Mouse (Mus musculus): ENCODE results near the gene Acot6. TPM values are rescaled to one million over a fixed set of nuclear protein-coding genes. Genes with fewer than 3 reads are reported as not detected.

Acot6 gene
- total and polyA plus RNA-seq, 3 experiments = 0.08 TPM; not detected in 2

GRCm38 (mm10) chr12:84099605-84100004 is 849 bp upstream of the Acot6 start:
- dilution Hi-C loops (cut with MboI; ENCODE audit: extremely low pct_ligation_motif_present, extremely low pct_unique_long_range_greater_than_20kb, low sequenced_read_pairs) = no loop called here

GRCm38 (mm10) chr12:84100071-84100470 is 383 bp upstream of the Acot6 start:
- no peak overlapping the region for H3K4me3 ChIP-seq (replicated peaks in 1 of 3; ENCODE audit: low read depth in 2 of 3, low read length in 2 of 3, poor library complexity in 1 of 3)
- in situ Hi-C loops (cut with MboI; ENCODE audit: low pct_ligation_motif_present, low pct_unique_long_range_greater_than_20kb, low sequenced_read_pairs) (no loop called here), dilution Hi-C loops (cut with MboI; ENCODE audit: extremely low pct_ligation_motif_present, extremely low pct_unique_long_range_greater_than_20kb, low sequenced_read_pairs) (no loop called here)
- no peaks in the 10 kb centered on the region for H3K79me2 ChIP-seq (replicated peaks; ENCODE audit: control insufficient read depth, extremely low read depth, insufficient read depth, poor library complexity, severe bottlenecking)
- no peaks in the 10 kb centered on the region for H3K4me1 ChIP-seq (ENCODE audit: control insufficient read depth in 1 of 2, insufficient read depth in 2 of 2)
- no peak overlapping the region for H3K4me2 ChIP-seq (ENCODE audit: insufficient read depth, low read depth, poor library complexity, severe bottlenecking)
- H3K27me3 ChIP-seq (replicated peaks) = no peaks in the 10 kb centered on the region
- H3K9me3 ChIP-seq (replicated peaks; ENCODE audit: low read length) = no peaks in the 10 kb centered on the region
- no peak for DNase-seq (ENCODE audit: extremely low read depth)
- H3K27ac ChIP-seq (ENCODE audit: insufficient read depth, low read depth) = no peak overlapping the region
- no peaks in the 10 kb centered on the region for H3K36me3 ChIP-seq (replicated peaks in 1 of 2; ENCODE audit: control insufficient read depth in 1 of 2, insufficient read depth in 1 of 2, low read length in 1 of 2)
- TF ChIP-seq IRF4 (IDR thresholded peaks at IDR 0.05; ENCODE audit: low read depth, low read length) (no peak), USF2 (conservative IDR thresholded peaks at IDR 0.05; ENCODE audit: low read depth, low read length) (no peak), JUND (conservative IDR thresholded peaks at IDR 0.05; ENCODE audit: low read depth, low read length) (no peak), POLR2A (IDR thresholded peaks at IDR 0.05; ENCODE audit: low read depth, low read length) (no peak), NRF1 (IDR thresholded peaks at IDR 0.05; ENCODE audit: low read depth, low read length) (no peak), EP300 (IDR thresholded peaks at IDR 0.05; ENCODE audit: low read length) (no peak)
- H3K9ac ChIP-seq (ENCODE audit: insufficient read depth, low read depth) = no peak overlapping the region

More at GRCm38 (mm10) chr12:84099605-84100004, 849 bp upstream of the Acot6 start:
- Histone ChIP-seq H3K9me3 (replicated peaks; ENCODE audit: low read length) (no peaks in the 10 kb centered on the region), H3K4me3 (replicated peaks in 1 of 3; ENCODE audit: low read depth in 2 of 3, low read length in 2 of 3, poor library complexity in 1 of 3) (no peak overlapping the region), H3K27ac (ENCODE audit: insufficient read depth, low read depth) (no peak overlapping the region), H3K36me3 (replicated peaks in 1 of 2; ENCODE audit: control insufficient read depth in 1 of 2, insufficient read depth in 1 of 2, low read length in 1 of 2) (no peaks in the 10 kb centered on the region), H3K4me1 (ENCODE audit: control insufficient read depth in 1 of 2, insufficient read depth in 2 of 2) (no peaks in the 10 kb centered on the region), H3K27me3 (replicated peaks) (no peaks in the 10 kb centered on the region), H3K79me2 (replicated peaks; ENCODE audit: control insufficient read depth, extremely low read depth, insufficient read depth, poor library complexity, severe bottlenecking) (no peaks in the 10 kb centered on the region), H3K4me2 (ENCODE audit: insufficient read depth, low read depth, poor library complexity, severe bottlenecking) (no peak overlapping the region), H3K9ac (ENCODE audit: insufficient read depth, low read depth) (no peak overlapping the region)
- in situ Hi-C loops (cut with MboI; ENCODE audit: low pct_ligation_motif_present, low pct_unique_long_range_greater_than_20kb, low sequenced_read_pairs) = no loop called here
- DNase-seq (ENCODE audit: extremely low read depth) = no peak
- TF ChIP-seq USF2 (conservative IDR thresholded peaks at IDR 0.05; ENCODE audit: low read depth, low read length) (no peak), TBP (conservative IDR thresholded peaks at IDR 0.05; ENCODE audit: low read depth, low read length) (no peak), GABPA (IDR thresholded peaks at IDR 0.05; ENCODE audit: insufficient replicate concordance, low read depth, low read length) (no peak), BHLHE40 (IDR thresholded peaks at IDR 0.05; ENCODE audit: low read depth, low read length) (no peak), NELFE (IDR thresholded peaks at IDR 0.05; ENCODE audit: low read depth, low read length) (no peak), JUN (IDR thresholded peaks at IDR 0.05; ENCODE audit: insufficient read depth, low read depth, low read length) (no peak)

GRCm38 (mm10) chr12:84101493-84101845 is 1.0 kb downstream of the Acot6 start:
- no peak for DNase-seq (ENCODE audit: extremely low read depth)
- no peaks in the 10 kb centered on the region for H3K36me3 ChIP-seq (replicated peaks in 1 of 2; ENCODE audit: control insufficient read depth in 1 of 2, insufficient read depth in 1 of 2, low read length in 1 of 2)
- no peaks in the 10 kb centered on the region for H3K79me2 ChIP-seq (replicated peaks; ENCODE audit: control insufficient read depth, extremely low read depth, insufficient read depth, poor library complexity, severe bottlenecking)
- dilution Hi-C loops (cut with MboI; ENCODE audit: extremely low pct_ligation_motif_present, extremely low pct_unique_long_range_greater_than_20kb, low sequenced_read_pairs) (no loop called here), in situ Hi-C loops (cut with MboI; ENCODE audit: low pct_ligation_motif_present, low pct_unique_long_range_greater_than_20kb, low sequenced_read_pairs) (no loop called here)
- no peak overlapping the region for H3K4me3 ChIP-seq (replicated peaks in 1 of 3; ENCODE audit: low read depth in 2 of 3, low read length in 2 of 3, poor library complexity in 1 of 3)
- no peak overlapping the region for H3K9ac ChIP-seq (ENCODE audit: insufficient read depth, low read depth)
- no peaks in the 10 kb centered on the region for H3K9me3 ChIP-seq (replicated peaks; ENCODE audit: low read length)
- H3K4me2 ChIP-seq (ENCODE audit: insufficient read depth, low read depth, poor library complexity, severe bottlenecking) = no peak overlapping the region
- H3K4me1 ChIP-seq (ENCODE audit: control insufficient read depth in 1 of 2, insufficient read depth in 2 of 2) = no peaks in the 10 kb centered on the region
- no peaks in the 10 kb centered on the region for H3K27me3 ChIP-seq (replicated peaks)
- TF ChIP-seq TBP (conservative IDR thresholded peaks at IDR 0.05; ENCODE audit: low read depth, low read length) (no peak), TCF12 (IDR thresholded peaks at IDR 0.05; ENCODE audit: low read depth, low read length) (no peak), MAX (IDR thresholded peaks at IDR 0.05; ENCODE audit: low read length) (no peak), MAZ (IDR thresholded peaks at IDR 0.05; ENCODE audit: low read depth, low read length) (no peak), RAD21 (IDR thresholded peaks at IDR 0.05; ENCODE audit: low read depth, low read length) (no peak), POLR2A (IDR thresholded peaks at IDR 0.05; ENCODE audit: low read depth, low read length) (no peak)
- no peak overlapping the region for H3K27ac ChIP-seq (ENCODE audit: insufficient read depth, low read depth)

Measured in CH12.LX (cell line).